Mouse (Mus musculus) heart, adult 18-20 months (tissue): Measurements from ENCODE around the gene Inhbc. TPM values are rescaled to one million over a fixed set of nuclear protein-coding genes. Genes with fewer than 3 reads are reported as not detected.

ENCODE experiments used
- DNase-seq, 2 experiments: peaks; one replicate each; pipeline ENCODE4 v3.0.0; 2021 to 2022; ENCODE audit warnings: mixed read lengths in 1 of 2
- long read RNA-seq, 2 experiments: library from polyadenylated mRNA; stranded (forward); transcript quantifications; one replicate each; pipeline ENCODE4 v2.0.0; 2021
- total RNA-seq, 2 experiments: library from RNA; stranded (reverse); gene quantifications; 2 replicates each; pipeline ENCODE4 v1.2.3; 2021

Inhbc gene
- total RNA-seq, result not detected
- long read RNA-seq, experiment 1, result 0 reads
- long read RNA-seq, experiment 2, result 0 reads

- DNase-seq, result no peak
Measured at GRCm38 (mm10) chr10:127369834-127370820, at the start of gene Inhbc. TSS of gene Inhbc (minus strand) at chr10:127370431.

GRCm38 (mm10) chr10:127414141-127414540 lies 43.9 kb upstream of the Inhbc start:
- DNase-seq, result no peak

DNA sequence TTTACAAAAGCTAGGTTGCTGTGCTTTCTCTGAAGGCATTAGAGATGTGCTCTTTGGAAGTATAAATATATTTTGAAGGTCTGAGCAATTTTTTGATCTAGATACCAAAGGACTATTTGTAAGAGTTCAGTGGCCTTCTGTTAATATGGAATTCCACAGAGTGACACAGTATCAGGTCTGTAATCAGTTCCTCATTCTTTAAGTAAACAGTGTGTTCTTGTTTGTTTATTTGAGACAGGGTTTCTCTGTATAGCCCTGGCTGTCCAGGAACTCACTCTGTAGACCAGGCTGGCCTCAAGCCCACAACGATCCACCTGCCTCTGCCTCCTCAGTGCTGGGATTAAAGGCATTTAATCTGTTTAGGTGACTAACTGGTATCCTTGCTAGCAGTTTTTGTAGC lies 43.4 kb upstream of the Inhbc start:
- no peak for DNase-seq

- no peak for DNase-seq
Measured at GRCm38 (mm10) chr10:127412776-127413175, 42.5 kb upstream of the Inhbc start.

DNA sequence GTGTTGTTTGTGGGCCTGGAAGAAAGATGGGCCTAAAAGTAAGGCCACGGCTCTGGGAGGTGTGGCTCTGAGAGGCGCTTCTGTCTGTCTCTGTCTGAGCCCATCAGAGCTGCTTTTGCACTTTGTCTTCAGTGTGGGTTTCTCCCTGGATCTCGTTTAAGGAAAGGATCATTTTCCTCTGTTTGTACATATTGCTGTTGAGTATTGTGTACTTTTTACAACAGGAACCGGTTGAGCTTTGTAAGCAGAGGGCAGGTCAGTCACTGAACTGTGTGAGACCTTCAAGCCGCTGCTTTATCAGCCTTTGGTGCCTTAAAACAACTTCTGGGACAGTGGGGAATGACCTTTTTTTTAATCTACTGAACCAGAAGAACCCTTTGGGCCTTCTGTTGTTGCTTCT lies 41.9 kb upstream of the Inhbc start:
- no peak for DNase-seq

DNA sequence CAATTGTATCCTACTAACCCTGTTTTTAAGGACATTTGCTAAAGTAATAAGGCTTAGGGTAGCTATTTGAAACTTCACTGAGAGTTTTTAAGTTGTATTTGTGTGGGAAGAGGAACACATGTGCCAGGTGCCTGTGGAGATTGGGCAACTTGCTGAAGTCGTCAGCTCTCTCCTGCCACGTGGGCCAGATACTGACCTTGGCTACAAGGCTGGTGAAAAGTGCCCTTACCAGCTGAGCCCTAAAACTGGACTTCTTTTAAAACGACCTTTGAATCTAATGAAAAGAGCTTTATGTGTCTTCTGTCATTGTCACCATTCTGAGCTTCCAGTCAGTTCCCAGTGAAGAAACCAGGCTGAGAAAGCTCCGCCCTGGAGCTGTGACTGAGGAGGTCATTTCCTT lies 37.2 kb upstream of the Inhbc start:
- DNase-seq, result peak; percentile 9 to 18

DNA sequence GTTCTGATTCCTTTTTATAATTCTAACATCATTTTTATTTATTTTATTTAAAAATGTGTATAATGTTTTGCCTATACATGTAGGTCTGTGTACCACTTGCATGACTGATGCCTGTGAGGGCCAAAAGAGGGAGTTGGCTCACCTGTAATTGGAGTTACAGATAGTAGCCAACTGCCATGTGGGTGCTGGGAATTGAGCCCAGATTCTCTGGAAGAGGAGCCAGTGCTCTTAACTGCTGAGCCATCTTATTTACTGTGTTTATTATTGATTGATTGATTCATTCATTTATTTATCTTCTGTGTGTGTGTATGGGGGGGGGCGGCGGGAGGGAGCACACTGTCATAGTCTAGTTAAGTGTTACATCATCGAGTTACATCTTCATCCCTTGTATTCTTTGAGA lies 34.5 kb upstream of the Inhbc start:
- no peak for DNase-seq

- DNase-seq, result no peak
Measured at GRCm38 (mm10) chr10:127391774-127392173, 21.5 kb upstream of the Inhbc start.

DNA sequence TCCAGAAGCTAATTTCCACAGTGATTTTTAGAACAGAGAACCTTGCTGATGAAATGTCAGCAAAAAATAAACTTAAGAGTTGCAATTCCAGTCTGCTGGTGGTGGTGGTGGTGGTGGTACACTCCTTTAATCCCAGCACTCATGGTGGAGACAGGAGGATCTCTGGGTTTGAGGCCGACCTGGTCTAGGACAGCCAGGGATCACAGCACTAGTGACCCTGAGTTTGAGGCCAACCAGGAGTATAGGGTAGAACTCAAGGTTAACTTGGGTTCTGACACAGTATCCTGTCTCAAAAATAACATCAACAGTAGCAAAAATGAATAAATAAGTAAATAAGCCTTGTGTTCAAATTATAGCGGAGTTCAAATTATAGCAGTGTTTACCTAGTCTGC lies 11.5 kb upstream of the Inhbc start:
- no peak for DNase-seq

DNA sequence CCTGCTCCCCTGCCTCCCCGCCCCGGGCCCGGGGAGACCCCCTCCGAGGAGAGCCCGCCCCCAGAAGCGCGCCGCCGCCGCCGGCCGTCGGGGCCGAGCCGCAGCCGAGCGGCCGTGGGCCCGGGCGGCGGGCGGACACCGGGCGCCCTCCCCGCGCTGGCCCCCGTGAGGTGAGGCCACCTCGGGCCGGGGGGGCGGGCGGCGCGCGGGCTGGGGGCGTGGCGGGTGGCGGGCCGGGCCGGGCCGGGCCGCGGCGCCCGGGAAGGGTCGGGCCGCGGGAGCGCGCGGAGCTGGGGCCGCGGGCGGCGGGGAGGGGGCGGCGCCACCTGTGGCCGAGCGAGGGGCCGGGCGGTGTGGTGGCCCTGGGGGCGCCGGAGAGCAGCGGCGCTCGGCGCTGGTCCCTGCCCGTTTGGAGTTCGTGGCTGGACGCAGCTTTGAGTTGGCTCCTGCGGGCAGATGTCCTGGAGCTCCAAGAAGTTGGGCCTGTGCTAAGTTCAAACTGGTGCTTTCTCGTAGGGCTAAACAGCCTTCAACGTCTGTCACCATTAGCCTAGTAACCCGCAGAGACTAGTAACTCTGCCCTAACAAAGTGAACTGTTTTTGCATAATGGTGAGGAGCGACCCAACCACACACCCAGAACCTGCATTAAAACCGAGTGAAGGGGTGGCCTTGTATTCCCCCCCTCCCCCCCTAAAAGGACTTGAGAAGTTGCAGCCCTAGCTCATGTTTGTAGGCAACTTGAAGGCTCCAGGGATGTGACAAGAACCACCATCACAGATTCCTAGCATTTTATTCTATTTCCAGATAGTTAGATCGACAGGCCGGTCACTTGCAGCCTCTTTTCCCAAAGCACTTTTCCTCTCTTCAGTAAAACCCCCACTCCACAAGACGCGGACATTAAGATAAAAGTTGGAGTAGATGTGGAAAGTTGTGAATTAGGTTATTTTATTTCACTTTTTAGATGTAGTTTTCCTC lies 10.8 kb upstream of the Inhbc start:
- peak; percentile 67 to 70 for DNase-seq

GRCm38 (mm10) chr10:127380251-127380691 lies 10.0 kb upstream of the Inhbc start, which contains the start of gene R3hdm2:
TSS of gene R3hdm2 (plus strand) at chr10:127380327.
- peak; percentile 90 to 95 for DNase-seq

DNA sequence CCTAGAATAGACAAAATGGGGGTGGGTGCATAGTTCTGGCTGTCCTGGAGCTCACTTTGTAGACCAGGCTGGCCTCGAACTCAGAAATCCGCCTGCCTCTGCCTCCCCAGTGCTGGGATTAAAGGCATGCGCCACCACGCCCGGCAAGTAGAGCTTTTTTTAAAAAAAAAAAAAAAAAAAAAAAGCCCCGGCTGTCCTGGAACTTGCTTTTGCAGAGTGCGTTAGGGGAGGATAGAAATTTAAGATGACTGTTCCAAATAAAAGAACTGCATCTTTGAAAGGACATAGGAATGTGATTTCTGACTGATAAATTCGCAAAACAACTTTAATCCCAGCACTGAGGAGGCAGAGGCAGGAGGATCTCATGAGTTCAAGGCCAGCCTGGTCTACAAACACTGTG lies 9.4 kb upstream of the Inhbc start:
- DNase-seq, result no peak

GRCm38 (mm10) chr10:127377700-127378099 lies 7.5 kb upstream of the Inhbc start:
- DNase-seq, result no peak

GRCm38 (mm10) chr10:127371023-127371422 lies 792 bp upstream of the Inhbc start:
- DNase-seq, result no peak

- DNase-seq, result no peak
Measured at GRCm38 (mm10) chr10:127368273-127368672, 2.0 kb downstream of the Inhbc start.

DNA sequence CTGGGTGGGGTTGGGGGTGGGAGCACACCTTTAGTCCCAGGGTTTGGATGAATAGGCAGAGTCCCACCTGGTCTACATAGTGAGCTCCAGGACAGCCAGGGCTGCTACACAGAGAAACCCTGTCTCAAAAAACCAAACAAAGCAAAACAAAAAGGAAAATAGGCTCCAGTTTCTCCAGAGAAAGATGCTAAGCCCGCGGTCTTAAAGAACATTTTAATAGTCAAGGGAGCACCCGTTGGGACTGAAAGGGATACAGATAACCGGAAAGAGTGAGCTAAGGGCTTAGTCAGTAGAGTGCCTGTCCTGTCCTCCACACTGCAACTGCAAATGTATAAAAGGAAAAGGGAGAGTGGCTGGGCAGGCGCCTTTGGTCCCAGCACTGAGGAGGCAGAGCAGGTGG lies 3.1 kb downstream of the Inhbc start:
- no peak for DNase-seq

GRCm38 (mm10) chr10:127360714-127361113 lies 9.5 kb downstream of the Inhbc start:
- DNase-seq, result no peak

DNA sequence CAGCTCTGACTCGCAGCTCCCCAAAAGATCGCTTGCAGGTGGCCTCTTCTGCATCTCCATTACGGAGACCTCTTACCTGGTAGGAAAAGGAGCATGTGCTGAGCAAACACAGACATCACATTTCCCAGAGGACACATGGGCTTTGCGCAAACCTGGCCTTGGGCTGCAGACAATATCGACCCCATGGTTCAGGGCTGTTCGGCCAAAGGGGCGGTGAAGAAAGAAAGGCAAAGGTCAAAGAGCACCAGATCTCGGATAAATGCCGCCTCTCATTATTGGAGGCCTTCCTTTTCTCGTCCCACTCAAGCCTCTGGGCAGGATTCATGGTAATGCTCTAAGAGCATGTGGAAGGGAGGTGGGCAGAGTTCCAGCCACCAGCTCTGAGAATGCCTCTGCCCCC lies 14.9 kb downstream of the Inhbc start:
- DNase-seq, result no peak

GRCm38 (mm10) chr10:127353909-127354895 lies 16.0 kb downstream of the Inhbc start, which contains the start of gene Inhbe:
TSS of gene Inhbe (minus strand) at chr10:127354411.
- DNase-seq, result peak; percentile 49 to 50

DNA sequence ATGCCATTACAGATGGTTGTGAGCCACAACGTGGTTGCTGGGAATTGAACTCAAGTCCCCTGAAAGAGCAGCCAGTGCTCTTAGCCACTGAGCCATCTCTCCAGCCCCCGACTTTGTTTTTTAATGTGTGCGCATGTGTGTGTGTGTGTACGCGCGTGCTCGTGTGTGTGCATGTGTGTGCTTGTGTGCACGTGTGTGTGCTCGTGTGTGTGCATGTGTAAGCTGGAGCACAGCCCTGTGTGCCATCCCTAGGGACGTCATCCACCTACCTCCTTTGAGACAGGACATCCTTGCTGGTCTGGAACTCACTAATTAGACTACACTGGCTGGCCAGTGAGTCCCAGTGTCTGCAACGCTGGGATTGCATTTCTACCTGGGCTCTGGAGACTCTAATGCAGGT lies 17.5 kb downstream of the Inhbc start:
- no peak for DNase-seq

DNA sequence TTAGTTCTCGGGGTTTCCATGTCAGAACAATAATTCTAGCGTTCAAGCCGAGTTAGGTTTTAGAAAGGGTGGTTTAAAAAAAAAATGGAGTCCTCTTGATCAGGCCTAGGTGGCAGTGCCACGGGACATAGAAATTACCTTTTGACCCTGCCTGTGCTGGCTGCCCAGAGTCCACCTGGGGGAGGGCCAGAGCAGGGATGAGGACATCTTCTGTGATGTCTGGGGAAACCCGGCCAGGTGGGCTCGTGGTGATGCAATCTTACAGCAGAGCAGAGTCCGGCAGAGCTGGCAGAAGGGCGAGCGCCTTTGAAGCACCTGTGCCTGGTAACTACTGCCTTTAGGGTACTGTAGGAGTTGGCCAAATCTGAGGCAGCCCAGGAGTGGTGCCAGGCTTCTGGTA lies 18.0 kb downstream of the Inhbc start:
- no peak for DNase-seq
